Mouse (Mus musculus) spleen, embryonic (tissue): ENCODE results near the gene Ppp1r1b.

Source experiments
- CTCF ChIA-PET: fragments of 350-600 bp; sonication (Branson Sonifier 250); formaldehyde crosslinking; loops from one replicate; lab custom pipeline; 2022; lab: Charles Lee

Gene Ppp1r1b

GRCm38 (mm10) chr11:98348083-98348961 lies at the start of gene Ppp1r1b:
TSS of gene Ppp1r1b (plus strand) at chr11:98348404.
- CTCF ChIA-PET: interaction anchor here (0.6 kb wide), 2 partner anchors 239 to 1949 kb away, joined by 3 to 4 read pairs; partner anchors contain the start of gene Ormdl3

GRCm38 (mm10) chr11:98298484-98299205 lies 49.6 kb upstream of the Ppp1r1b start:
- CTCF ChIA-PET: interaction anchor here (0.7 kb wide), 1 partner anchor 67 kb away, joined by 4 read pairs; no protein-coding TSS in a partner anchor

GRCm38 (mm10) chr11:98313790-98314323 lies 34.3 kb upstream of the Ppp1r1b start:
- CTCF ChIA-PET: no interaction called here

- CTCF ChIA-PET: no interaction called here
These were observed 30.7 kb upstream of the Ppp1r1b start for GRCm38 (mm10) chr11:98317479-98317878.

GRCm38 (mm10) chr11:98318421-98319116 lies 29.6 kb upstream of the Ppp1r1b start:
- CTCF ChIA-PET: interaction anchor here (0.6 kb wide), 1 partner anchor 10 kb away, joined by 3 read pairs; no protein-coding TSS in a partner anchor

- CTCF ChIA-PET: no interaction called here
These were observed 29.1 kb upstream of the Ppp1r1b start for GRCm38 (mm10) chr11:98319120-98319519.

- CTCF ChIA-PET: interaction anchor here (0.6 kb wide), 2 partner anchors 20 to 776 kb away, joined by 3 to 12 read pairs; no protein-coding TSS in a partner anchor
These were observed 28.7 kb upstream of the Ppp1r1b start for GRCm38 (mm10) chr11:98319544-98319943.

GRCm38 (mm10) chr11:98319944-98320343 lies 28.3 kb upstream of the Ppp1r1b start:
- CTCF ChIA-PET: interaction anchor here (0.6 kb wide), 3 partner anchors 20 to 776 kb away, joined by 3 to 12 read pairs (median 7); no protein-coding TSS in a partner anchor

GRCm38 (mm10) chr11:98320381-98320780 lies 27.8 kb upstream of the Ppp1r1b start:
- CTCF ChIA-PET: interaction anchor here (0.6 kb wide), 1 partner anchor 580 kb away, joined by 7 read pairs; no protein-coding TSS in a partner anchor

- CTCF ChIA-PET: interaction anchor here (0.6 kb wide), 2 partner anchors 265 to 580 kb away, joined by 5 to 7 read pairs; no protein-coding TSS in a partner anchor
These were observed 27.2 kb upstream of the Ppp1r1b start for GRCm38 (mm10) chr11:98320806-98321676.

- CTCF ChIA-PET: no interaction called here
These were observed 26.6 kb upstream of the Ppp1r1b start for GRCm38 (mm10) chr11:98321677-98322003.

GRCm38 (mm10) chr11:98322159-98322558 lies 26.0 kb upstream of the Ppp1r1b start:
- CTCF ChIA-PET: interaction anchor here (0.5 kb wide), 1 partner anchor 23 kb away, joined by 6 read pairs; no protein-coding TSS in a partner anchor

GRCm38 (mm10) chr11:98323136-98323866 lies 24.9 kb upstream of the Ppp1r1b start:
- CTCF ChIA-PET: no interaction called here

GRCm38 (mm10) chr11:98323933-98324332 lies 24.3 kb upstream of the Ppp1r1b start:
- CTCF ChIA-PET: interaction anchor here (0.9 kb wide), 1 partner anchor 30 kb away, joined by 3 read pairs; no protein-coding TSS in a partner anchor

GRCm38 (mm10) chr11:98325191-98325820 lies 22.9 kb upstream of the Ppp1r1b start:
- CTCF ChIA-PET: no interaction called here

GRCm38 (mm10) chr11:98325821-98326218 lies 22.4 kb upstream of the Ppp1r1b start:
- CTCF ChIA-PET: no interaction called here

- CTCF ChIA-PET: no interaction called here
These were observed 21.5 kb upstream of the Ppp1r1b start for GRCm38 (mm10) chr11:98326741-98327135.

- CTCF ChIA-PET: interaction anchor here (0.9 kb wide), 1 partner anchor 15 kb away, joined by 3 read pairs; no protein-coding TSS in a partner anchor
These were observed 20.8 kb upstream of the Ppp1r1b start for GRCm38 (mm10) chr11:98327136-98328030.
